Mouse (Mus musculus) olfactory bulb, adult 2 months (tissue): Measurements from ENCODE around the gene Gdpd1.

Experiments
- CTCF ChIP-seq: fragments of 200-500 bp; IDR thresholded peaks from 2 replicates; pipeline ENCODE4 v1.5.1; 2012; ENCODE audit warnings: low read depth, mild to moderate bottlenecking, low read length, moderate library complexity; ENCODE audit not compliant: insufficient read depth
- POLR2A ChIP-seq: fragments of 200-500 bp; IDR thresholded peaks from 2 replicates; pipeline ENCODE4 v1.6.1; 2012; ENCODE audit warnings: mild to moderate bottlenecking, low read depth, low read length, moderate library complexity; ENCODE audit not compliant: insufficient read depth

DNA sequence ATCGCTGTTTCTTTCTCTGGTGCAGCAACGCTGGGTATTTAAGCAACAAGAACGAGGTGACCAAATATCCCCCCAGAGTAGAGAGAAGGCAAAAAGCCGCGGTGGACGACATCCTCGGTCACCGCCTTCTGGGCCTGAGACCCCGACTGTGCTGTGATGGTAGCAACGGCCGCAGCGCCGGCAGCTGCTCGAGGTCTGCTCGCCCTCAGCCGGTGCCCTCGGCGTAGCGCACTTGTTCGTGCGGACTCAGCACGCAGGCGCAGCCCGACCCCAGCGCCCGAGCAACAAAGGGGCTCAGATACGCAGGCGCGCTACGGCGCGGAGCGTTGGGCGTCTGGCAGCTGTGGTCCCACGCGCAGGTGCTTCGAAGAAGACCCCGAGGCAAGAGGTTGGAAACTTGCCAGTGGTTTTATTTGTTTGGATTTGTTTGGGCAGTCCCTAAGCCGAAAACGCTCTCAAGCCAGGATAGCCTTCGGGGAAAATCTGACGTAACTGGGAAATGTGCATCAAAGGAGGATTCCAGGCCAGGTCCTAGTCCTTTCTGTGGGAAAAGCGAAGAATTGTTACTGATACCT lies at the start of gene Gdpd1:
- peak; percentile 97 for TF ChIP-seq POLR2A
- peak; percentile 5 for TF ChIP-seq CTCF
